Mouse (Mus musculus): ENCODE data around the gene Platr17. TPM values are rescaled to one million over a fixed set of nuclear protein-coding genes. Genes with fewer than 3 reads are reported as not detected.
"Not testable (repeated sequence)": the region's sequence is repeated elsewhere in the genome, so short reads cannot be mapped to it uniquely, and the experiment has no call there.

Gene Platr17
- polyA plus RNA-seq, 1 experiment from 2014 or later, result 0.55 TPM

DNA sequence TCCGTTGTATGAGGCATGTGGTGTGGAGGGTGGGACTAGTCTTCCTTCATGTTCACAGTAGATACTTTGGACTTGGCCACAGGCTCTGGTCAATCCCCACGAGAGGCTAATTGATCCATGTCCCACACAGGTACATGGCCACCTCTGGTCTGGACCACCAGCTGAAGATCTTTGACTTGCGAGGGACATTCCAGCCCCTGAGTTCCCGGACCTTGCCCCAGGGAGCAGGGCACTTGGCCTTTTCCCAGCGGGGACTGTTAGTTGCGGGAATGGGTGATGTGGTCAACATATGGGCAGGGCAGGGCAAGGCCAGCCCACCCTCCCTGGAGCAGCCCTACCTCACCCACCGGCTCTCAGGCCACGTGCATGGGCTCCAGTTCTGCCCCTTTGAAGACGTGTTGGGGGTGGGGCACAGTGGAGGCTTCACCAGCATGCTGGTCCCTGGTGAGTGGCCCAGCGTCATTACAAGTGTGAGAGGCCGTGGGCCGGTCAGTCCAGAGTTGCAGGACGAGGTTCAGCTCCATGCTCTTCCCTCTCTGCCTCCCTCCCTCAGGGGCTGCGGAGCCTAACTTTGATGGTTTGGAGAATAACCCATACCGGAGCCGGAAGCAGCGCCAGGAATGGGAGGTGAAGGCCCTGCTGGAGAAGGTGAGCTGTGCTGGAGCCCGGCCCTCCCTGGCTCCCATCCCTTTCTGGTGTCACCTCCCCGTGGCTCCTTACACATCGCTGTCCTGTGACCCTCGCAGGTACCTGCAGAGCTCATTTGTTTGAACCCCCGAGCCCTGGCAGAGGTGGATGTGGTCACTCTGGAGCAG lies 43.4 kb downstream of the Platr17 start:
- H3K36me3 ChIP-seq (ENCODE audit: insufficient read depth, low read length), result peaks cover 4% of the 10 kb centered on the region; the same call in 1 of the 2 replicates
- no peaks in the 10 kb centered on the region for H3K27me3 ChIP-seq (replicated peaks; ENCODE audit: insufficient read depth, low read length)
- H3K27ac ChIP-seq (ENCODE audit: low read length), result no peak overlapping the region
- no peak overlapping the region for H3K4me2 ChIP-seq (replicated peaks; ENCODE audit: low read depth, low read length)
- no peaks in the 10 kb centered on the region for H3K9me3 ChIP-seq (ENCODE audit: low read length)
- DNase-seq (ENCODE audit: low spot score) (no peak), ATAC-seq (no peak)
- 82% methylated on average over 21 of the region's 22 CpGs for WGBS
- no peak overlapping the region for H3K9ac ChIP-seq (replicated peaks; ENCODE audit: low read depth)
- TF ChIP-seq EP300 (IDR thresholded peaks at IDR 0.05), result no peak
- TF ChIP-seq CTCF (IDR thresholded peaks at IDR 0.05), result no peak
- H3K4me3 ChIP-seq (ENCODE audit: low read depth, low read length), result no peak overlapping the region
- H3K4me1 ChIP-seq (ENCODE audit: insufficient read depth, low read depth, low read length), result peaks cover 3% of the 10 kb centered on the region; the same call in 1 of the 2 replicates

DNA sequence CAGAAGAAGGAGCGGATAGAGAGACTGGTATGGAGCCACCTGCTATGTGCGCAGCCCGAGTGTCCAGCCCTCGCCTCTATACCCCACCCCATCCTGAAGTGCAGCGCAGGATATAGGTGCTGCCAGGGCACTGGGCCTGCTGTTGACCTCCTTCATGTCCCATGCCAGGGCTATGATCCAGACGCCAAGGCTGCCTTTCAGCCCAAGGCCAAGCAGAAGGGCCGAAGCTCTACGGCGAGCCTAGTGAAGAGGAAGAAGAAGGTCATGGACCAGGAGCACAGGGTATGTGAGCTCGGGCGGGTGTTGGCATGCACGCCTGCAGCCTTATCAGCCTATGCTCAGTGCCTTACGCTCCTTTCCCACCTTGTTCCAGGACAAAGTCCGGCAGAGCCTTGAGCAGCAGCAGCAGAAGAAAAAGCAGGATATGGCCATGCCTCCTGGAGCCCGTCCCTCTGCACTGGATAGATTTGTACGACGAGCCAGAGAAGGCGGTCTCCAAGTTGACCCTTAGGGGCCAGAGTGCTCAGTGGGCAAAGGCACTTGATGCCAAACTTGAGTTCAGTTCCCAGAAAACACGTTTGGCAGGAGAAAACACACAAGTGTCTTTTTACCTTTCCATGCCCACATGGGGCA lies 44.1 kb downstream of the Platr17 start:
- DNase-seq (ENCODE audit: low spot score) (no peak), ATAC-seq (no peak)
- Histone ChIP-seq H3K27me3 (replicated peaks; ENCODE audit: insufficient read depth, low read length) (no peaks in the 10 kb centered on the region), H3K36me3 (ENCODE audit: insufficient read depth, low read length) (peaks cover 4% of the 10 kb centered on the region; the same call in 1 of the 2 replicates), H3K27ac (ENCODE audit: low read length) (no peak overlapping the region), H3K4me2 (replicated peaks; ENCODE audit: low read depth, low read length) (no peak overlapping the region), H3K4me1 (ENCODE audit: insufficient read depth, low read depth, low read length) (peaks cover 4% of the 10 kb centered on the region; the same call in 1 of the 2 replicates), H3K9me3 (ENCODE audit: low read length) (no peaks in the 10 kb centered on the region), H3K4me3 (ENCODE audit: low read depth, low read length) (no peak overlapping the region), H3K9ac (replicated peaks; ENCODE audit: low read depth) (no peak overlapping the region)
- TF ChIP-seq EP300 (IDR thresholded peaks at IDR 0.05) (no peak), CTCF (IDR thresholded peaks at IDR 0.05) (no peak)
- 83% methylated on average over 19 of the region's 19 CpGs for WGBS

DNA sequence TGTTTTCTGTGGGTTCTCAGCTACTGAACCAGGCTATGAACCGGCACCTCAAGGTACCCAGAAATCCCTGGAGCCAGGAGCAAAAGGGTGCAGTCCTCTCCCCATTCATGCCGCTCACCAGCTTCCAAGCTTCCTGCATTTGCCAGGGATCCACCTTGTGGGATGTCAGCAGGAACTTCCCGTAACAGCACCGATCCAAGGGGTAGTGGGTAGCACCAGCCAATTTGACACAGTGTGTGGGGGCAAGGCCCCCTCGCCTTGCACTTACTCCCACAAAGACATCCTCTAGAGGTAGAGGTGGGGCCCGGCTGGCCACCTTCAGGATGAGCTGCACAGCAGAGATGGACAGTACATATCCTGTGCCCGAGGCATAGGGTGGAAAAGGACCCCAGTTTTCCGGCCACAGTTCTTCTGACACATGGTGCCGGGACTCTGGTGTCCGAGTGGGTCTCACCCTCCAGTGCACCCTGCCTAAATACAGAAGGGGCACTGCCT lies 45.2 kb downstream of the Platr17 start:
- peak overlapping the region; percentile 42; the same call in 1 of the 2 replicates for H3K4me3 ChIP-seq (ENCODE audit: low read depth, low read length)
- H3K27me3 ChIP-seq (replicated peaks; ENCODE audit: insufficient read depth, low read length), result no peaks in the 10 kb centered on the region
- peaks cover 12% of the 10 kb centered on the region; the same call in 1 of the 2 replicates for H3K4me1 ChIP-seq (ENCODE audit: insufficient read depth, low read depth, low read length)
- TF ChIP-seq EP300 (IDR thresholded peaks at IDR 0.05), result no peak
- TF ChIP-seq CTCF (IDR thresholded peaks at IDR 0.05), result no peak
- DNase-seq (ENCODE audit: low spot score) (no peak), ATAC-seq (no peak)
- no peaks in the 10 kb centered on the region for H3K9me3 ChIP-seq (ENCODE audit: low read length)
- H3K36me3 ChIP-seq (ENCODE audit: insufficient read depth, low read length), result peaks cover 4% of the 10 kb centered on the region; the same call in 1 of the 2 replicates
- H3K9ac ChIP-seq (replicated peaks; ENCODE audit: low read depth), result peak overlapping the region; percentile 37; the same call in 1 of the 2 replicates
- no peak overlapping the region for H3K27ac ChIP-seq (ENCODE audit: low read length)
- 73% methylated on average over 10 of the region's 10 CpGs for WGBS
- H3K4me2 ChIP-seq (replicated peaks; ENCODE audit: low read depth, low read length), result peak overlapping the region; percentile 76

GRCm38 (mm10) chr17:33951021-33951946 lies 46.3 kb downstream of the Platr17 start, which contains the start of gene B3galt4:
B3galt4 (minus strand) TSS chr17:33951488.
- 1% methylated on average over 44 of the region's 45 CpGs for WGBS
- no peaks in the 10 kb centered on the region for H3K27me3 ChIP-seq (replicated peaks; ENCODE audit: insufficient read depth, low read length)
- peaks cover 12% of the 10 kb centered on the region; the same call in 1 of the 2 replicates for H3K4me1 ChIP-seq (ENCODE audit: insufficient read depth, low read depth, low read length)
- H3K27ac ChIP-seq (ENCODE audit: low read length), result peak within 1 kb of the TSS; percentile 64
- H3K36me3 ChIP-seq (ENCODE audit: insufficient read depth, low read length), result peaks cover 4% of the 10 kb centered on the region; the same call in 1 of the 2 replicates
- ATAC-seq (peak; percentile 69), DNase-seq (ENCODE audit: low spot score) (peak; percentile 92)
- peak within 1 kb of the TSS; percentile 76 for H3K4me2 ChIP-seq (replicated peaks; ENCODE audit: low read depth, low read length)
- TF ChIP-seq EP300 (IDR thresholded peaks at IDR 0.05) (no peak), CTCF (IDR thresholded peaks at IDR 0.05) (no peak; the same call in 1 of the 2 replicates)
- H3K9ac ChIP-seq (replicated peaks; ENCODE audit: low read depth), result peak within 1 kb of the TSS; percentile 37
- no peaks in the 10 kb centered on the region for H3K9me3 ChIP-seq (ENCODE audit: low read length)
- peak within 1 kb of the TSS; percentile 42 for H3K4me3 ChIP-seq (ENCODE audit: low read depth, low read length)

- not testable (repeated sequence) for H3K9ac ChIP-seq (replicated peaks; ENCODE audit: low read depth); H3K9me3 ChIP-seq (ENCODE audit: low read length); ATAC-seq; DNase-seq (ENCODE audit: low spot score); H3K4me3 ChIP-seq (ENCODE audit: low read depth, low read length); H3K36me3 ChIP-seq (ENCODE audit: insufficient read depth, low read length); H3K27me3 ChIP-seq (replicated peaks; ENCODE audit: insufficient read depth, low read length)
- Histone ChIP-seq H3K4me2 (replicated peaks; ENCODE audit: low read depth, low read length) (peak overlapping the region; percentile 76), H3K4me1 (ENCODE audit: insufficient read depth, low read depth, low read length) (peaks cover 12% of the 10 kb centered on the region; the same call in 1 of the 2 replicates), H3K27ac (ENCODE audit: low read length) (0 out of 2 replicates have a peak overlapping the region, but pooled peaks have one; percentile 64)
- 76% methylated on average over 13 of the region's 13 CpGs for WGBS
These were observed 47.1 kb downstream of the Platr17 start for GRCm38 (mm10) chr17:33952015-33952414.
